Mouse (Mus musculus) fat pad, adult 2 months (tissue): ENCODE data around the gene Mapt.
A peak's percentile ranks its signal among the peaks of the same experiment; 100 is the strongest.
"Not testable (repeated sequence)": the region's sequence is repeated elsewhere in the genome, so short reads cannot be mapped to it uniquely, and the experiment has no call there.

ENCODE experiments used
- DNase-seq: peaks from one replicate; pipeline ENCODE4 v3.0.0-alpha.2; 2011; ENCODE audit warnings: low read depth, low spot score; ENCODE audit errors: extremely low read depth

Mapt gene

DNA sequence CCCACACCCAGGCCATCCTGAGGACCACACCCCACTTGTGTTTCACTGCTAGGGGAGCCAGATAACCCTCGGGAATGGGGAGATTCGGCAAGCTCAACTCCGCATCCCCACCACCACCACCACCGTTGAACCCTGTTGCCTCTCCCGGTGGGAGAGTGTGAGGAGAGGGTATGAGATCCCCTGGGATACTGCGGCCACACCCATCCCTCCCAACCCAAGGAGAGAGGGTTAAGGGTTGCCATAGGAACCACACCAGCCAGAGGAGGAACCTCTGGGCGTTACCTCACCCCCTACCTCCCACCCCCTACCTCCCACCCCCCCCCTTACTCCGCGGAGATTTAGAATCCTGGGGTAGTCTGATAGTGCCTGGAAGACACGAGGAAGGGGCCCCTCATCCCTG, 1.9 kb downstream of the Mapt start:
- no peak for DNase-seq

DNA sequence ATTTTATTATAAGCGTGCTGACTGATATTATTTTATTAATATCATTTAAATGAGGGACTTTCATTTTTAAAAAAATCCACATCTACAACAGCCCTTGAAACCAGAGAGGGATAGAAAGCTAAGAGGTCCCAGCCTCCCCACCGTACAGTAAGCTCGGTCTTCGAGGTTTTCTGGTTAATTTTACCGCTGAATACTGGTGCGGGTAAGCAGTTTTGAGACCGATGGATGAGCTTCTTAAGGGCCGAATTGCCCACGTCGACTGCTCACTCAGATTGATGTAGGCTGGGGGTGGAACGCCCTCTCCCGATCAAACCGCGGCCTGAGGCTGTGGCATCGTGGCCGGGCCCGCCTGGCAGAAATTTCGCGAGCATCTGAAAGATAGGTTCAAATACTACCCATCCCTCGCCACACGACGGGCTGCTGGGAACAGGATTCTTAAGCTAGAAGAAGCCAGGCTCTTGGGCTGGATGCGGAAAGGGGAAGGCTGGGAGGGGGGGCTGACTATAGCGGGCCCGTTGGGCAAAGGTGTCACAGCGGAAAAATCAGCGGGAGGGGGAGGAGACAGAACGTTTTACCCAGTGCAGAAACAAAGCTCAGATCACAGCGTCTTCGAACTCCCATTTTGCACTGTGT, 2.5 kb downstream of the Mapt start:
- DNase-seq = no peak

DNA sequence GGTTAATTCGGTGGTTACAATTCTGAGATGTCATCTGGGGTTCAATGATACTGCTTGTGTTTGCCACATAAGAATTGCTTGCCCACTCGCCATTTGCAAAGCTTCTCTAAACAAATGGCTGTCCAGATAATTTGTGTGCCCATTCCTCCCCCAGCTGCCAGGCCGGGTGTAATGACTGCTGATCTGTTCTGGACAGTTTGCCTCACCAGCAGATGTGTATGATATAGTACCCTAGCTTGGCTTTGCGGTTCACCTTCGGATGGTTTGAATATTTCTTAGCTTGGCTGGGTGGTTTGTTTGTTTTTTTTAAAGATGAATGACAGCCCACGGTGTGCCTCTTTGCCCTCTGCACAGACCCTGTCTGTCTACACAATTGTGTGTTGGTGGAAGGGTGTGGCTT, 3.5 kb downstream of the Mapt start:
- no peak for DNase-seq

DNA sequence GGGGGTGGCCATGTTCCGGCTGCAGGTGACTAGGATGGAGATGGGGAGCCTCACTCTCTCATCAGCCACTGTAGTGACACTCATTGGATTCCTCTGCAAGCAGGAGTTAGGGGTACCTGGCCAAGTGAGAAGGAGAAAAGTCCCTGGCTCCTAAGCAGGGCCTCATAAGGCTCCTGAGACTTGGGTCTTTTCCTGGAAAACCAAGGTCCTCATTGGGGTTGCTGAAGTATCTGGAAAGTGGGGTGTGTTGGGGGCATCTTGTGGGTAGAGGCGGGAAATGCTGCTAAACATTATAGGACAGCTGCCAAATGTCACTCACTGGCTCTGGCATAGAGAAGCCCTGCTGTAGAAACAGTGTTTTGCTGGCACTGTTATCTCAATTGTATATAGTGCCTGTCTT, 4.7 kb downstream of the Mapt start:
- no peak for DNase-seq

DNA sequence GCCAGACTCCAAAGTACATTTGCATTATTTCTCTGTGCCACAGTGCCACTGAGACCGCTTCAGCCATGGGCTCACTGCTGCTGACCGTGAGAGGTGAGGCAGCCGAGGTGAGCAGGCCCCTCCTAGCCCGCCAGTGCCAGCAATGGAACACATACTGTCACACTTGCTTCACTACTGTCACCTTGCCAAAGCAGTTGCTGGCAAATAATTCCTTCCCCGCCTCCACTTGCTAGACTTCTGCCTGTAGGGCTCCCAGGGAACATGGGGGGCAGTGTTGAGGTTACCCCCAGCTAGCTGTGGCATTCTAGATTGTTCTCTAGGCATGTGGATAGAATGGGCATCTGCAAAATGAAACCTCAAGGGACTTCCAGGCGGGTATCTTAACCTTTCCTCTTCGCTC, 6.0 kb downstream of the Mapt start:
- DNase-seq = peak; percentile 39

DNA sequence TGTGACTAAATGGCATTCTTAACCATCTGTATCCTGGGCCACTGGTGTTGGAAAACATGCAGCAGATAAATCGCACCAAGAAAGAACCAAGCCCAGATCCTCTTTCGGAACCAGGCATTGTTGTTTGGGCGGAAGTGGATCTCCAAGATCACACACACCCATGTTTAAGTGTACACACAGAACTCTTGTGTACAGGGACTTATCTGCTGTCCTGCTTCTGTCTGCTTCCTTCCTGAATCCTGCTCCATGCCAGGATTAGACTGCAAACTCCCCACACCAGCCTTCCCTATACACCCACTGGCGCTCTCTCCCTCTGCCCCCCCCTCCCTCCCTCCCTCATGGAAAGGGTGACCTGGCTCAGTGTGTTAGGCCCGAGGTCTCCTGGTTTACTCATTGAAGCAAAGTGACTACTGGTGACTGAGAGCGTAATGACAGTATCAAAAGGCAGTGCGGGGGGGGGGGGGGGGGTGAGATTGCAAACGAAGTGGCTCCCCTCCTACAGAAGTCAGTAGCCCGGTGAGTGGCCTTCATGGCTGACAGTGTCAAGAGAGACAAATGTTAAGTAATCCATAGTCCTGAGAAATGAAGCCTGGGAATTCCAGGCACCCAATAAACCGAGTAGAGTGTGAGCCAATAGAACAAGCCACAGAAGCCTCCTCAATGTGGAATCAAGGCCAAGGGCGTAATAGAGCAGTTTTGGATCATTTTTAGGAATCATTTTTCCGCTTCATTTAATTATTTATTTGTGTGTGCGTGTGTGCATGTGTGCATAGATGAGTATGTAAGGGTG, 7.0 kb downstream of the Mapt start:
- no peak for DNase-seq

DNA sequence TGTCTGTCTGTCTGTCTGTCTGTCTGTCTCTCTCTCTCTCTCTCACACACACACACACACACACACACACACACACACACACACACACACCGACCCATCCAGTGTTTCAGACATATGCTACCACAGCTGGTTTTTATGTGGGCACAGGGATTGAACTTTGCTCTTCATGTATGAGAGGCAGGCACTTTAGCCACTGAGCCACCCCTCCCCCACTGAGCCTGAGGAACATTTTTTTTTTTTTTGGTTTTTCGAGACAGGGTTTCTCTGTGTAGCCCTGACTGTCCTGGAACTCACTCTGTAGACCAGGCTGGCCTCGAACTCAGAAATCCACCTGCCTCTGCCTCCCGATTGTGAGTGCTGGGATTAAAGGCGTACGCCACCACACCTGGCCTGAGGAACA, 14.3 kb downstream of the Mapt start:
- not testable (repeated sequence) for DNase-seq

DNA sequence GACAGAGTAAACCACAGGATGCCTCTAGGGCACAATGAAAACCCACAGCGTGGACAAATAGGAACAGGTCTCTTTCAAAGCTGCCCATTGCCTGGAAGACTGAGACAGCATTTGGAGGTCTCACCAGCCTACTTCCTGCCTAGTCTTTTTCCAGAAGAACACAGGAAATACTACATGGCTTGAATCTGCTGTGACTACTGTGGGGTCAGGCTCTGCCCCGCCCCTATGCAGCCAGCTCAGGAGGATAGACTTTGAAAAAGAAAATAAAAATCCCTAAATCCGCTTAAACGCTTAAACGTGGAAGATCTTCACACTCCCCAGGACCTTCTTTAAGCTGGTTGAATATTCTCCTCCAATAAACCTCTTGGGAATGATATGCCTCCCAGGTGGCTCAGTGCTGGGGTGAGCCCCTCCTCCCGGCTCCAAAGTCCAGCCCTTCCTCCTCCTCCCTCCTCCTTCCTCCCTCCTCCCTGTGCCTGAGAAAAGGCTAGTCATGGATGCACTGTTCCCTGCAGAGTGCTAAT, 15.0 kb downstream of the Mapt start:
- DNase-seq = no peak

DNA sequence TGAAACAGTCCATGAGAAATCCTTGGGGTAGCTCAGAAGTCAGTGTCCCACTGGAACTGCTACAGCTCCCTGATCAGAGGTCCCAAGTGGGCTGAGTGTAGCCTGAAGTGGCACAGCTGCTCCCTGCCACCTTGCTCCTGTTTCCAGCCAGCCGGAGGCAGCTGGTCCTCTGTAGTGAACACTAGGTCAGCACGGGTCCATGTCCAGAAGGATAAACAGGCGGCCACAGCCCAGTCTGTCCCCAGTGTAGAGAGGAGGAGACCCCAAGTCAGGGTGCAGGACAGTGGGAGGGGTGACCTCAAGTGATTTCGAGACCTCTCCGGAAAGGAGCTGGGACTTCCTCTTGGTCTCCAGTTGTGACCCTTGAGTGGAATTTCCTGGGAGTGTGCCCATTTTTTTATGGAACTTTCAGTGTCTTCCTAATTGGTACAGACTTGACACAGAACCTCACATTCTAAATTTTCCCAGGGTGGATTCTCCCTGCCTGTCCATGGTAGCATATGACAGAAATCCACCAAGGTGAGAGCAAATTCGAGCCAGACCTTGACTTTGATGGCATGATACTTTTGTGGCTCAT, 16.0 kb downstream of the Mapt start:
- no peak for DNase-seq

DNA sequence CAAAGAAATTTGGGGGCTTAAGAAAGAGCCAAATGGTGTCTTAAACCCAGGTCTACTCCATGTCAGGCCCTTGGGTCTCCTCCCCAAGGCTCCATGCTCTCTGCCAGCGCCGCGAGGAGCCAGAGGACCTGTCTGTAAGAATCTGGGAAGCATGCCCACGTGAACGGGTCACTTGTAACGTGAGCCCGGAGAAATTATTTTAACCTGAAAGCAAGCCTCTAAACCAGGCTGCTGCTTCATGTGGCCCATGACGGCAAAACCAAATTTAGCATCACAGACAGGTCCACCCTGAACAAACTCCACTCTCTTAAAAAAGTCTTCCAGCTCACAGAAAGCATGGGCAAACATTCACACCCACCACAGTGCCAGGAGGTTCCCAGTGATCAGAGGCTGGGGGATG, 18.2 kb downstream of the Mapt start:
- no peak for DNase-seq

DNA sequence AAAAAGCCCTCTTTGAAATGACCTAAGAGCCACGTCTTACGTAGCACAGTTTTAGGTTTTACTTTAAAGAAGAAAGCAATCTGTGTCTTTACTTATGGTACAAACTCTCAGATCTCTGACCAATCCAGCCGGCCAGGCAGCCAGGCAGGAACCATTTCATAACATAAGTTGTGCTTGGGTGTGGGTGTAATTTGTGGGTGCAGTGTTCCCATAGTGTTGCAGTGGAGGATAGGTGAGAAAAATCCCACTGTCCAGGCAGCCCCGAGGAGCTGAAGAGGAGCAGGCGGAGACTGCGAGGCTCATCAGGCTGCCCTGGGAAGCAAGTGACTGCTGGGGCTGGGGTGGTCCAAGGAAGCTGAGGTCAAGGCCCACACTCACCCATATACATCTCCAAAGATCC, 19.9 kb downstream of the Mapt start:
- DNase-seq = no peak

DNA sequence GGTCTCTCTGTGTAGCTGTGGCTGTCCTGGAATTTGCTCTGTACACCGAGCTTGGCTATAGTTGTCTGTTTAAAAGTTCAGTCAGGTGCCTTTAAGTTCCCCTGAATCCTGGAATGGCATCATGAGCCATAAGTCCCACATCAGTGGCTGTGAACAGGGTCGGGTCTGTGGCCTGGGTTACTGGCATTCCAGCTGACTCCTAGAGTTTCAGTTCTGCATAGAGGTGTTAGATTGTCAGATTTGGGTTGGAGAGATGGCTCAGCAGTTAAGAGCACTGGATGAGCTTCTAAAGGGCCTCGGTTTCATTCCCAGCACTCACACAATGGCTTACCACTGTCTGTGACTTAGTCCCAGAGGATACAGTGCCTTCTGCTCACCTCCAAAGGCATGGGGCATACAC, 20.9 kb downstream of the Mapt start:
- DNase-seq = no peak

DNA sequence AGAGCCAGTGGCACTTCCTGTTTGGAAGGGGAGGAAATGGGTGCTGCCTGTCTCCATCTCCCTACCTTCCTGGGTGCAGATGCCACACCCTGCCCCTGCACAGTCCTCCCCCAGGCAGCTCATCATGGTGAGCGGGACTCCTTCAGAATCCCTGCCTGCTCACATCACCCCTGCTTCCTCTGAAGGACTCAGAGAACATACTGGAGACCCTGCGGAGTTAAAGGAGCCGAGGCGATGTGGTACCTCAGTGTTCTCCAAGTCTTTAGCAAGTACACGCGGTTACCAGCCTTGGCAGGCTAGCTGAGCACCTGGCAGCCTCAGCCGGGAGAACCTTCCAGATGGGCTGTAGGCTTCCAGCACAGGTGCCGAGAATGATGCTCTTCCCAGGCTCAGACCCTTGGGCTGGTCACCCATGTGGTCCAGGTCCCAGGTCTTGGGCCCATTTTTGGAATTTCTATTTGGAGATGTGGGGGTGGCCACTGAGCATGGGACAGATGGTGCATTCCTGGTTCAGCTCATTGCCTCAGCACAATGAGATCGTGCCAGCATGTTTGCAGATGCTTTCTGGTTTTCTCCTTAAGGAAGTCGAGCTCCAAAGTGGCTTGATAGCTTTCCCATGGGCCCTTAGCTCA, 23.3 kb downstream of the Mapt start:
- DNase-seq = no peak

DNA sequence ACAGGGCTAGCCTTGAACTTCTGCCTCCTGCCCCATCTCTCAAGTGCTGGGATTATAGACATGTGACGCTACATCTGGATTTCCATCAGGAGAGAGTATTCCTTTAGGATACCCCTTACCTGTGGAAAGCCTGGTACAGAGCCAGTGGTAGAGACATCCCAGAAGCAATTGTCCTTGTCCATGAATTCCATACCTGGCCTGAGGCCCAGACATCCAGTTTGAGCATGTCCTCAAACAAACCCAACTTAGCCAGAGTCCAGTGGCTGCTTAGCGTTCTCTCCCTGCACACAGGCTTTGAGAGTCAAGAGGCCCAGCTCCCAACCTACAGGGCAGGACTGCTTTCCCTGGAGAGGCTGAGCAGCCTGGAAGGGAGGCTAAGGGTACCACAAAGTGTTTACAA, 25.0 kb downstream of the Mapt start:
- peak; percentile 40 for DNase-seq

DNA sequence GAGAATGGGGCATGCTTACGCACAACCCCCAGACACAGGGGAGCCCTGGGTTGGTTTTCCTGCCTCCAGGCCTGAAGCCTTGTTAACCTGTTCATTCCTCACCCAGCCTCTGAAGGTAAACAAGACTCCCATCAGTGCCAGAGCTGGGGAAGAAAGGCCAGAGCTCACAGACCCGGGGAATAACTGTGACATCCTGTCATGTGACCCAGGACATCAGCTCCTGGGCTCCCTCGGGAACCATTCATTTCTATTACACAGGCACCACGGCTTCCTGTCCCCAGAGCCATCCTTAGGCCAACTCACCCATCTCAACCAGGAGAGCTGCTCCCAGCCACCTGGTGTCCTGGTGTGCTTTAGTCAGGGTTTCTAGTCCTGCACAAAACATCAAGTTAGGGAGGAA, 27.8 kb downstream of the Mapt start:
- no peak for DNase-seq

DNA sequence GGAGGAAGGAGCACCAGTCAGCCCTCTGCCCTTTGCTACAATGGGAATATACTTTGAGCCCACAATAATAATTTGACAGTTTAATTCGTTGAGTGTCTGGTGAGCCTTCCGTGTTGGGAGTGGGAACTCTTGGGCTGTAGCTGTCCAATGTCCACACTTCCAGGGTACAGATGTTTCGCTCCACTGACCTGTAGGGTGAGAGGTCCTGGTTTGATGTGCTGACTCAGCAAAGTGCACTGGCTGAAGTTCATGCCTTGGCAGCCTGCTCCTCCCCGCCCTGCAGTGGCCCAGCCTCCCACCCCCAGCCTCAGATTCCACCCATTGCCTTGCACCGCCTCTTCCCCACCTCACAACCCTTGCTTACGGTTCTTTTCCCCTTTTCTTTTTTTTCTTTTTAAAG, 33.5 kb downstream of the Mapt start:
- no peak for DNase-seq

DNA sequence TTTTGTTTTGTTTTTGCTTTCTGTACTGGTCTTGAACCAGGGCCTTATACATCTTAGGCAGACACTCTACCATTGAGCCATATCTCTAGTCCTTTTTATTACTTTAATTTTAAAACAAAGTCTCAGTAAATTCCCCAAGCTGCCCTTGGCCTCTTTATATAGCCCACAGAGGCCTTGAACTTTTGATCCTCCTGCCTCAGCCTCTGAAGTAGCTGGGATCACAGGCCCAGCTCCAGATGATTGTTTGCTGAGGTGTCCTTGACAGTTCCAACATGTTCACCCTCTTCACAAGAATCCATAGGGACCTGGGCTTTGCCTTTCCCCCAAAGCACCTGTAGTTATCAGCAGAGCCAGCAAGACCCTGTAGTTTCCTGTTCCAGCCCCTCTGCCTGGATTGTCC, 34.5 kb downstream of the Mapt start:
- no peak for DNase-seq

DNA sequence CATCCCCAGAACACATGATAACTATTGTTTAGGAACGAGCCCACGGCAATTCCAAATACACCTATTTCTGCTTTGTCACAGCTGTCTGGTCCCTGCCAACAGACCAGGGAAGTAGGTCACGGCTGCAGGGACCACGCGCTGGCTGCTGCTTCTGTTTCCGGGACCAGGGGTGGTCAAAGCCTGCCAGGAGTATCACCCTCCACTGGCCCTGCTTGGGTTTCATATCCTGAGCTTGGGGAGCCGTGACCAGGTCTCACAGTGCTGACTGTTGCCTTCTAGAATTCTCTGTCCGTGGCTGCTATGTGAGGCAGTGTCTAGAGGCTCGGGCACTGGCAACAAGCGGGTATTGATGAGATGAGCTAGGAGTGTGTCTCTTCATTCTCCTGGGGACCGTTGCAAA, 36.2 kb downstream of the Mapt start:
- DNase-seq = no peak

DNA sequence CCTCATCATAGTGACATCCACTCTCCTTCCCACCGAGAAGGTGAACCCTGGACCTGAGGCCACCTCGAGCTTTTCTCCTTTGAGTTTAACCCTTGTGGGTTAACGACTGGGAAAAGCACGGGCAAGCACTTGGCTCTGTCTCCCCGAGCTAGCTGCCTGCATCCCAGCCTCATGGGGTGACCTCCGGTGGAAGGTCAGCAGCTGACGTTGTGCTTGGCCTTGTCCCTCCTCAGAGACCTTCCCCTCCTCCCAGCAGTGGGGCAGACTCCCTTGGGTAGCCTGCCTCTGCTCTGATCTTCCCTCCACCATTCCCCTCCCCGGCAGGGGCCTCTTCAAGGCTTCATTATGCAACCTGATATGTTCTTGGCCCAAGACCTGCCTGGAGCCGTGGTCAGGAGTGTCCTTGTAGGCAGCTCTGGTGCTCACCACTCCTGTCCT, 38.2 kb downstream of the Mapt start:
- no peak for DNase-seq

DNA sequence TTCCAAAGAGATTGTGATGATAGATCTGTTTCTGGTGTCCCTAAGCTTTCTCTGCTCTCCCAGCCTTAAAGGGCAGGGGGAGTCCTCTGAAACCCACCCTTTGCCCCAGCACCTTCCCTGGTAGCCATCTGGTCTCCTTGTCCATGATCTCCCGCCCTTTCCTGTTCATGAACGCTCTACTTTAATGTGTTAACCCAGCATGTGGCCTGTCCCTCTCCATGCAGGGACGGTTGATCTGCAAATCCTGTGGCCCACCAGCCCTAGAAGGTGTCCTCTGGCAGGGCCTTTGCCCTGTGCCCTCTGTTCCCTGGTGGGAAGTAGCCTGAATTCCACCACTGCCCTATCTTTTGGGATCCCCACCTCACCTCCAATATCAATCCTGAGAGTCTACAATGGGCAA, 39.3 kb downstream of the Mapt start:
- no peak for DNase-seq

DNA sequence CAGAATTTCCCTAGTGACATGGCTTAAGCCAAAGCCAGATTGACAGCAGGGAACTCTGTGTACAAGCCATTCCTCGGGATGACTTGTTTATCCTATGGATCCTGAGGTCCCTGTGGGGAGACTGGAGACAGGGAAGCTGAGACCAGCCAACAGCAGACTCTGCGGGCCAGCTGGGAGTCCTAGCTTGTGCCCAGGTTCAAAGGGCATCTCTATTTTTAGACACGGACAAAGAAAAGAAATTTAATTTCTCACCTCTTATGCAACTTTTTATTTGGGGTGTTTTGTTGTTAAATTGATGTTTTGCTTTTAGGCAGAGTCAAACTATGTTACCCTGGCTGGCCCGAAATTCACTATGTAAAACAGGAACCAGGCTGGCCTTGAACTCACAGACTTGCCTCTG, 39.7 kb downstream of the Mapt start:
- DNase-seq = no peak

DNA sequence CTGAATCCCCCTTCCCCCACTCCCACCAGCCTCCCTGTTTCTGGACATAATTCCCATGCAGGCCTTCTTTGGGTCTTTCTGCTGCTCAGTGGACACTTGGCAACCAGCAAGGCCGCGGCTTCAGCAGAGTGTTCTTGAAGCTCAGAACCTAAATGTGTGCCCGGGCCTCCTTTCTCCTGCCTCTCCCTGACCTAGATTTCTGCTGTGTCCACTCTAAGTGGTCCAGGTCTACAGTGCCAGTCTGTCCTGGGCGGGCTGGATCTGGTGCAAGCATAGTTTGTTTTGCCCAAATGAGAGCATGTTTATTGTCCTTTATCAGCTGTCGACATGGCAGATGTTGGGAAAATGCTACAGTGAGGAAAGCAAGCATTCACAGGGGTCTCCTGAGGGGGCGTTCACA, 40.7 kb downstream of the Mapt start:
- no peak for DNase-seq
